In the genomic region with DNA sequence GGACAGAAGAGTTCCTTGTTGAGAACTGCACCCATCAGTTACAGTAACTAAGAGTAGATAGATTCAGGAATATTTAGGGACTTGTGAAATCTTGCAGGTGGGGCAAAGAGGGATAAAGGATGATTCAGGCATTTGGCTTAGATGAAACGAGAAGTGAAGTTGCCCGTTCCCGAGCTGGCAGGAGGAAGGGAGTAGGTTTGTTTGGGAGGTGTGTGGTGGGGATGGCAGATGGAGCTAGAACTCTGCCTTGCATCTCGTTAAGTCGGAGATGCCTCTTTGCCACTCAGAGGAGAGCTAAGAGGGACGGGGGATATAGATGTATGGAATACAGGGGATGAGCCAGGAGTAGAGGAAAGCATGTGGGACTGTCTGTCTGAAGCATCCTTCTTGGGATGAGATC, we compare ENCODE assay signal across 23 mouse cellular contexts.
DNase-seq lines count a peak whose midpoint lies in the region; ATAC-seq lines count a peak whose summit lies in the region.
"Had no signal": no experiment of that assay in that cellular context is flagged by ENCODE, and none has a peak within 500 bp of the region (broad histone marks: within the 10 kb centered on the region; RNA-seq: fewer than 3 reads in every experiment).

No protein-coding gene starts in this region.

- H3K9ac ChIP-seq in forebrain, embryonic 11.5 days (ENCODE audit: low read length): no peak overlapping the region
- no peak overlapping the region for H3K9ac ChIP-seq in forebrain, embryonic 16.5 days (replicated peaks; ENCODE audit: low read depth, low read length)
- H3K9ac ChIP-seq: heart, embryonic 15.5 days; hindbrain, embryonic 15.5 days; limb, embryonic 12.5 days; liver, postnatal 0 days; midbrain, embryonic 15.5 days had no signal

- no peaks in the 10 kb centered on the region for H3K36me3 ChIP-seq in forebrain, embryonic 11.5 days (ENCODE audit: control insufficient read depth, insufficient read depth, low read length)
- no peaks in the 10 kb centered on the region for H3K36me3 ChIP-seq in forebrain, embryonic 16.5 days (ENCODE audit: control insufficient read depth, insufficient read depth)
- H3K36me3 ChIP-seq: hindbrain, embryonic 15.5 days; midbrain, embryonic 15.5 days had no signal

- intact Hi-C loops in left cerebral cortex, postnatal 14 days (cut with DNase I): no loop called here

- H3K27ac ChIP-seq in forebrain, embryonic 11.5 days (ENCODE audit: low read depth, low read length): no peak overlapping the region
- no peak overlapping the region for H3K27ac ChIP-seq in forebrain, embryonic 16.5 days (ENCODE audit: low read length)
- H3K27ac ChIP-seq: forebrain, embryonic 10.5 days; heart, embryonic 15.5 days; hindbrain, embryonic 15.5 days; limb, embryonic 12.5 days; macrophage; midbrain, embryonic 15.5 days had no signal

- no peak for ATAC-seq in forebrain, embryonic 11.5 days (replicated peaks; ENCODE audit: low FRiP score)
- no peak for ATAC-seq in forebrain, embryonic 16.5 days
- ATAC-seq: liver, postnatal 0 days; lung, postnatal 0 days; midbrain, embryonic 15.5 days had no signal

- no peaks in the 10 kb centered on the region for H3K9me3 ChIP-seq in forebrain, embryonic 11.5 days (ENCODE audit: control insufficient read depth, low read length)
- no peaks in the 10 kb centered on the region for H3K9me3 ChIP-seq in forebrain, embryonic 16.5 days (ENCODE audit: control insufficient read depth, low read length)
- H3K9me3 ChIP-seq: forebrain, embryonic 10.5 days; heart, embryonic 15.5 days; hindbrain, embryonic 15.5 days; midbrain, embryonic 15.5 days had no signal

- H3K27me3 ChIP-seq in forebrain, embryonic 11.5 days (ENCODE audit: control insufficient read depth, insufficient read depth, low read length): no peaks in the 10 kb centered on the region
- H3K27me3 ChIP-seq in forebrain, embryonic 16.5 days (replicated peaks; ENCODE audit: control insufficient read depth, insufficient read depth, low read length): no peaks in the 10 kb centered on the region
- H3K27me3 ChIP-seq: heart, embryonic 15.5 days; hindbrain, embryonic 15.5 days; limb, embryonic 12.5 days; midbrain, embryonic 15.5 days had no signal

- no peak overlapping the region for H3K4me3 ChIP-seq in forebrain, embryonic 11.5 days (ENCODE audit: low read depth, low read length)
- H3K4me3 ChIP-seq in forebrain, embryonic 16.5 days (replicated peaks; ENCODE audit: low read length): no peak overlapping the region
- H3K4me3 ChIP-seq: forebrain, embryonic 10.5 days; heart, embryonic 15.5 days; hindbrain, embryonic 15.5 days; limb, embryonic 12.5 days; midbrain, embryonic 15.5 days had no signal

- H3K4me1 ChIP-seq in forebrain, embryonic 11.5 days (replicated peaks; ENCODE audit: control insufficient read depth, insufficient read depth, low read length): no peaks in the 10 kb centered on the region
- H3K4me1 ChIP-seq in forebrain, embryonic 16.5 days (replicated peaks; ENCODE audit: control insufficient read depth, insufficient read depth, low read length): peaks cover 6% of the 10 kb centered on the region

- H3K4me2 ChIP-seq in forebrain, embryonic 11.5 days (ENCODE audit: low read depth, low read length, severe bottlenecking): no peak overlapping the region
- no peak overlapping the region for H3K4me2 ChIP-seq in forebrain, embryonic 16.5 days (ENCODE audit: low read length)
- H3K4me2 ChIP-seq: heart, embryonic 15.5 days; hindbrain, embryonic 15.5 days; limb, embryonic 12.5 days; liver, embryonic 11.5 days; midbrain, embryonic 15.5 days had no signal

- 96% methylated on average over 6 of the region's 6 CpGs for WGBS in forebrain, embryonic 11.5 days
- WGBS in forebrain, embryonic 16.5 days: 64% methylated on average over 6 of the region's 6 CpGs

- DNase-seq in forebrain, embryonic 11.5 days (ENCODE audit: low spot score): peak; percentile 7
- peak; percentile 30 for DNase-seq in layer of hippocampus, adult 9-11 months
- DNase-seq in layer of hippocampus, postnatal 10 days (ENCODE audit: low spot score in 2 of 2): no peak
- peak; percentile 45 to 58 for DNase-seq in left cerebral cortex, postnatal 14 days (ENCODE audit: low spot score in 2 of 2)
- DNase-seq in right cerebral cortex, postnatal 25 days: peak; percentile 61
- DNase-seq in cerebellum, adult 11-12 months: no peak
- no peak for DNase-seq in cerebellum, adult 9-10 months
- DNase-seq: adrenal gland, postnatal 25 days; cerebellum, postnatal 14 days; heart, postnatal 36 days; kidney, adult 8-10 months; liver, postnatal 0 days; thymus, adult 18-20 months; thymus, postnatal 36 days had no signal

Comparison
In these comparisons a context has a peak if more than half of its experiments do, and no peak if none do; other contexts are left out.
1. DNase-seq: peak in forebrain, embryonic 11.5 days (single experiment), layer of hippocampus, adult 9-11 months (single experiment), left cerebral cortex, postnatal 14 days (2 of 2) and right cerebral cortex, postnatal 25 days (single experiment); none in layer of hippocampus, postnatal 10 days (0 of 2), cerebellum, adult 11-12 months (single experiment) and cerebellum, adult 9-10 months (single experiment).